Mouse (Mus musculus) bone marrow macrophage, adult 2 months (primary cell): ENCODE data around the gene Amz1.

Experiments used
- CTCF ChIP-seq: IDR thresholded peaks from 2 replicates; pipeline ENCODE4 v1.5.1; 2012; ENCODE audit warnings: low read depth, mild to moderate bottlenecking, low read length, moderate library complexity
- POLR2A ChIP-seq: IDR thresholded peaks from 2 replicates; pipeline ENCODE4 v1.6.1; 2012; ENCODE audit warnings: mild to moderate bottlenecking, low read depth, low read length, borderline replicate concordance

DNA sequence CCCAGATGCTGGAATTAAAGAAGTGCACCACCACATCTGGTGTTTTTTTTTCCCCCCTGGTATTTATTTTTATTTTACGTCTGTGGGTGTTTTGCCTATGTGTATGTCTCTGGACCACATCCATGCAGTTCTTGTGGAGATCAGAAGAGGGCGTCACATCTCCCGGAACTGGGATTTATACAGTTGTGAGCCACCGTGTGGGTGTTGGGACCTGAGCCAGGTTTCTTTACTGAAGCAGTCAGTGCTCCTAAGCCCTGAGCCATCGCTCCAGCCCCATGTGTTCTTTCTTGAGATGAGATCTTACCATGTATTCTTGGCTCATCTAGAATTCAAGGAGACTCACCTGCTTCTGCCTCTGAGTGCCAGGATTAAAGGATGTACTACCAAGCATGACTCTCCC lies 12.9 kb upstream of the Amz1 start:
- TF ChIP-seq CTCF (no peak), POLR2A (no peak)
